Mouse (Mus musculus) left cerebral cortex, postnatal 14 days (tissue): ENCODE measurements at regions not wholly inside any gene's neighbourhood (a gene's known extent, or its start where the extent isn't known, plus 50 kb on each side); places are given as distances from the start of the nearest gene placed in this dataset.

ENCODE experiments used
- DNase-seq, 2 experiments: peaks; one replicate each; pipeline ENCODE4 v3.0.0; 2021 to 2022; ENCODE audit warnings: low spot score in 2 of 2, mixed read lengths in 1 of 2
- intact Hi-C: fragments of 180-260 bp; cut with DNase I; formaldehyde crosslinking; loops from one replicate; pipeline ENCODE4 v1.15.1; 2025

GRCm38 (mm10) chr3:45198994-45199589 lies 179.1 kb upstream of the Pcdh10 start:
- intact Hi-C loops: no loop called here
- no peak for DNase-seq

GRCm38 (mm10) chr3:45204392-45205043 lies 173.7 kb upstream of the Pcdh10 start:
- intact Hi-C loops: no loop called here

GRCm38 (mm10) chr3:45231641-45232433 lies 146.4 kb upstream of the Pcdh10 start:
- no peak for DNase-seq
- intact Hi-C loops: no loop called here

More at GRCm38 (mm10) chr3:45204392-45205043, 173.7 kb upstream of the Pcdh10 start:
- DNase-seq: no peak

- intact Hi-C loops: no loop called here
- DNase-seq: no peak
These were observed 139.7 kb upstream of the Pcdh10 start for GRCm38 (mm10) chr3:45238457-45238856.

GRCm38 (mm10) chr3:45245456-45245855 lies 132.7 kb upstream of the Pcdh10 start:
- intact Hi-C loops: no loop called here
- DNase-seq: no peak

- no peak for DNase-seq
- intact Hi-C loops: no loop called here
These were observed 131.6 kb upstream of the Pcdh10 start for GRCm38 (mm10) chr3:45246601-45247000.

- DNase-seq: peak in 1 of 2 experiments; percentile 4
- intact Hi-C loops: no loop called here
These were observed 101.4 kb upstream of the Pcdh10 start for GRCm38 (mm10) chr3:45276783-45277182.

- intact Hi-C loops: no loop called here
- DNase-seq: no peak
These were observed 80.8 kb upstream of the Pcdh10 start for GRCm38 (mm10) chr3:45297242-45297853.

GRCm38 (mm10) chr3:45319257-45319656 lies 58.9 kb upstream of the Pcdh10 start:
- intact Hi-C loops: no loop called here
- no peak for DNase-seq
